Mouse (Mus musculus): ENCODE measurements around the gene Ttc27. TPM values are rescaled to one million over a fixed set of nuclear protein-coding genes. Genes with fewer than 3 reads are reported as not detected.

Gene Ttc27
- polyA plus RNA-seq (2012; fragmentation: generic; extraction: Trizol): 21.1 TPM
- long read RNA-seq, experiment 1, partial matches to known transcripts: 1 of 7 reads
- long read RNA-seq, experiment 1, other reads (novel, unspliced or antisense): 1 of 7 reads
- long read RNA-seq, experiment 2, transcript Ttc27-201 (20 exons, 2,838 nt): major isoform, 141 of 211 reads
- long read RNA-seq, experiment 2, transcript Ttc27-204 (20 exons, 2,651 nt): minor isoform, 43 of 211 reads
- long read RNA-seq, experiment 2, partial matches to known transcripts: 5 of 211 reads
- long read RNA-seq, experiment 2, other reads (novel, unspliced or antisense): 22 of 211 reads

- peak within 1 kb of the TSS; percentile 81 for H3ac ChIP-seq (ENCODE audit: control insufficient read depth, insufficient read length, low read depth)
- no peaks in the 10 kb centered on the region for H3K27me3 ChIP-seq (ENCODE audit: control insufficient read depth, insufficient read depth, insufficient read length)
- peaks cover 7% of the 10 kb centered on the region for H3K79me3 ChIP-seq (ENCODE audit: low read depth)
- TF ChIP-seq MAX (IDR thresholded peaks at IDR 0.05) (peak; percentile 95), CTCF (IDR thresholded peaks at IDR 0.05; ENCODE audit: control insufficient read depth, insufficient read depth, insufficient read length) (no peak)
- H3K79me2 ChIP-seq (ENCODE audit: control insufficient read depth, insufficient read depth): peaks cover 19% of the 10 kb centered on the region
- peaks cover 10% of the 10 kb centered on the region for H3K36me3 ChIP-seq (ENCODE audit: control insufficient read depth, insufficient read depth)
- H3K4me3 ChIP-seq (ENCODE audit: insufficient read depth, poor library complexity, severe bottlenecking): peak within 1 kb of the TSS; percentile 95
Measured at GRCm38 (mm10) chr17:74717618-74718151, at the start of gene Ttc27. Gene Ttc27, plus strand, starts transcription at chr17:74717732.

DNA sequence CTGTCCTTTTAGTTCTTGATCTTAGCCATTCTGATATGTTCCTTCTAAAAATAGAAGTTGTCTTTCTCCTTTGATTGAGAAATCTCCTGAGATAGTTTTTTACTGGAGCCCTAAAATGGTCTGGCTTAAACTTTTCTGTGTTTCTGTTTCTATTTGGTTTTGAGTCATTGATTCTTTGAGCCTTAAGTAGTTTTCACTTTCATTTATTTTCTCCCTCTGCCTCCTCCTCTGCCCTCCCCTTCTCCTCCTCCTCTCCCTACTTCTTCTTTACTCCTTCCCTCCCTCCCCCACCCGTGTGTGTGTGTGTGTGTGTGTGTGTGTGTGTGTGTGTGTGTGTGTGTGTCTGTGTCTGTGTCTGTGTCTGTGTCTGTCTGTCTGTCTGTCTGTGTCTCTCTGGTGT lies 49.5 kb upstream of the Ttc27 start:
- TF ChIP-seq CTCF (IDR thresholded peaks at IDR 0.05; ENCODE audit: control insufficient read depth, insufficient read depth, insufficient read length) (no peak), MYOG (IDR thresholded peaks at IDR 0.05; ENCODE audit: control insufficient read depth, extremely low read depth, insufficient read length) (no peak), FOSL1 (IDR thresholded peaks at IDR 0.05; ENCODE audit: insufficient read depth, low read length, poor library complexity, severe bottlenecking) (no peak), MAX (IDR thresholded peaks at IDR 0.05) (no peak), CEBPB (IDR thresholded peaks at IDR 0.05; ENCODE audit: low read depth) (no peak), MYOD1 (IDR thresholded peaks at IDR 0.05; ENCODE audit: control insufficient read depth, insufficient read length, low read depth) (no peak), USF1 (IDR thresholded peaks at IDR 0.05; ENCODE audit: low read depth) (no peak)
- no peak overlapping the region for H3K4me3 ChIP-seq (ENCODE audit: insufficient read depth, poor library complexity, severe bottlenecking)
- no peaks in the 10 kb centered on the region for H3K27me3 ChIP-seq (ENCODE audit: control insufficient read depth, insufficient read depth, insufficient read length)
- no peak overlapping the region for H3ac ChIP-seq (ENCODE audit: control insufficient read depth, insufficient read length, low read depth)
- H3K36me3 ChIP-seq (ENCODE audit: control insufficient read depth, insufficient read depth): peaks cover 83% of the 10 kb centered on the region
- H3K79me3 ChIP-seq (ENCODE audit: low read depth): no peaks in the 10 kb centered on the region
- no peaks in the 10 kb centered on the region for H3K79me2 ChIP-seq (ENCODE audit: control insufficient read depth, insufficient read depth)

- H3K36me3 ChIP-seq (ENCODE audit: control insufficient read depth, insufficient read depth): peaks cover 84% of the 10 kb centered on the region
- H3K4me3 ChIP-seq (ENCODE audit: insufficient read depth, poor library complexity, severe bottlenecking): no peak overlapping the region
- peaks cover 2% of the 10 kb centered on the region for H3K79me3 ChIP-seq (ENCODE audit: low read depth)
Measured at GRCm38 (mm10) chr17:74670031-74670430, 47.5 kb upstream of the Ttc27 start.

GRCm38 (mm10) chr17:74672446-74672845 lies 45.1 kb upstream of the Ttc27 start:
- H3ac ChIP-seq (ENCODE audit: control insufficient read depth, insufficient read length, low read depth): no peak overlapping the region

More at GRCm38 (mm10) chr17:74670031-74670430, 47.5 kb upstream of the Ttc27 start:
- Histone ChIP-seq H3K79me2 (ENCODE audit: control insufficient read depth, insufficient read depth) (no peaks in the 10 kb centered on the region), H3ac (ENCODE audit: control insufficient read depth, insufficient read length, low read depth) (no peak overlapping the region), H3K27me3 (ENCODE audit: control insufficient read depth, insufficient read depth, insufficient read length) (no peaks in the 10 kb centered on the region)
- TF ChIP-seq CEBPB (IDR thresholded peaks at IDR 0.05; ENCODE audit: low read depth) (no peak), MYOG (IDR thresholded peaks at IDR 0.05; ENCODE audit: control insufficient read depth, extremely low read depth, insufficient read length) (no peak), MAX (IDR thresholded peaks at IDR 0.05) (no peak), USF1 (IDR thresholded peaks at IDR 0.05; ENCODE audit: low read depth) (no peak), FOSL1 (IDR thresholded peaks at IDR 0.05; ENCODE audit: insufficient read depth, low read length, poor library complexity, severe bottlenecking) (no peak), MYOD1 (IDR thresholded peaks at IDR 0.05; ENCODE audit: control insufficient read depth, insufficient read length, low read depth) (no peak), CTCF (IDR thresholded peaks at IDR 0.05; ENCODE audit: control insufficient read depth, insufficient read depth, insufficient read length) (no peak)

DNA sequence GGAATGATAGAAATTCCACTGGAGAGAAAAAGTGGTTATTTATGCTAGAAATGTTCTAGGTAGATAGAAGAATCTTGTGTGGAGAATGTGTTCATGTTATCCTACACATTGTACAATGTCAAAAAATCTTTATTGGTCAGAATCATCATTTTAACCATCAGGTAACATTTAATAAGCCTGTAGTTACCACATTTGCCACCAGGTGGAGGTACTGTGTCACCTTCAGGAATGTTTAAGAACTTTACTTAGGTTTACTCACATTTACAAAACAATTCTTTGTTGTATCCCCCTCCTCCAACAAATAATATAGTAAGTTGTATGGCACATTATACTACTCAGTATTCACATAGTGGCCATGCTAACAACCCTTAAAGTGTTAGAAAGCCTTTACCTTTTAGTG lies 44.3 kb upstream of the Ttc27 start:
- Histone ChIP-seq H3K79me3 (ENCODE audit: low read depth) (peaks cover 2% of the 10 kb centered on the region), H3K36me3 (ENCODE audit: control insufficient read depth, insufficient read depth) (peaks cover 93% of the 10 kb centered on the region), H3K79me2 (ENCODE audit: control insufficient read depth, insufficient read depth) (no peaks in the 10 kb centered on the region), H3K27me3 (ENCODE audit: control insufficient read depth, insufficient read depth, insufficient read length) (no peaks in the 10 kb centered on the region), H3K4me3 (ENCODE audit: insufficient read depth, poor library complexity, severe bottlenecking) (no peak overlapping the region), H3ac (ENCODE audit: control insufficient read depth, insufficient read length, low read depth) (no peak overlapping the region)
- TF ChIP-seq MYOD1 (IDR thresholded peaks at IDR 0.05; ENCODE audit: control insufficient read depth, insufficient read length, low read depth) (no peak), CTCF (IDR thresholded peaks at IDR 0.05; ENCODE audit: control insufficient read depth, insufficient read depth, insufficient read length) (no peak), USF1 (IDR thresholded peaks at IDR 0.05; ENCODE audit: low read depth) (no peak), CEBPB (IDR thresholded peaks at IDR 0.05; ENCODE audit: low read depth) (no peak), FOSL1 (IDR thresholded peaks at IDR 0.05; ENCODE audit: insufficient read depth, low read length, poor library complexity, severe bottlenecking) (no peak), MYOG (IDR thresholded peaks at IDR 0.05; ENCODE audit: control insufficient read depth, extremely low read depth, insufficient read length) (no peak), MAX (IDR thresholded peaks at IDR 0.05) (no peak)

More at GRCm38 (mm10) chr17:74672446-74672845, 45.1 kb upstream of the Ttc27 start:
- H3K79me2 ChIP-seq (ENCODE audit: control insufficient read depth, insufficient read depth): no peaks in the 10 kb centered on the region
- no peak overlapping the region for H3K4me3 ChIP-seq (ENCODE audit: insufficient read depth, poor library complexity, severe bottlenecking)
- no peaks in the 10 kb centered on the region for H3K27me3 ChIP-seq (ENCODE audit: control insufficient read depth, insufficient read depth, insufficient read length)
- peaks cover 88% of the 10 kb centered on the region for H3K36me3 ChIP-seq (ENCODE audit: control insufficient read depth, insufficient read depth)
- TF ChIP-seq MAX (IDR thresholded peaks at IDR 0.05) (no peak), CEBPB (IDR thresholded peaks at IDR 0.05; ENCODE audit: low read depth) (no peak), USF1 (IDR thresholded peaks at IDR 0.05; ENCODE audit: low read depth) (no peak), MYOG (IDR thresholded peaks at IDR 0.05; ENCODE audit: control insufficient read depth, extremely low read depth, insufficient read length) (no peak), CTCF (IDR thresholded peaks at IDR 0.05; ENCODE audit: control insufficient read depth, insufficient read depth, insufficient read length) (no peak), FOSL1 (IDR thresholded peaks at IDR 0.05; ENCODE audit: insufficient read depth, low read length, poor library complexity, severe bottlenecking) (no peak)
- peaks cover 2% of the 10 kb centered on the region for H3K79me3 ChIP-seq (ENCODE audit: low read depth)

All from C2C12 (cell line).